Mouse (Mus musculus) E14TG2a.4 (cell line): ENCODE measurements around the gene Plekhg5.

Experiments
- CTCF ChIP-seq: conservative IDR thresholded peaks from 2 replicates; pipeline ENCODE4 v1.5.1; 2014; ENCODE audit warnings: low read length
- NANOG ChIP-seq: IDR thresholded peaks from 2 replicates; pipeline ENCODE4 v1.6.1; 2014; ENCODE audit warnings: borderline replicate concordance, low read length, mixed read lengths

- TF ChIP-seq CTCF (no peak), NANOG (no peak)
These were observed 60.9 kb downstream of the Plekhg5 start for GRCm38 (mm10) chr4:152133213-152133612.
